Mouse (Mus musculus) cortical plate, adult 2 months (tissue): ENCODE data around the gene Osbpl10.

ENCODE experiments used
- CTCF ChIP-seq: fragments of 200-500 bp; IDR thresholded peaks from 2 replicates; pipeline ENCODE4 v1.5.1; 2011; ENCODE audit warnings: mild to moderate bottlenecking, control low read depth, low read length; ENCODE audit not compliant: insufficient read depth; ENCODE audit errors: extremely low read depth
- POLR2A ChIP-seq: fragments of 200-500 bp; IDR thresholded peaks from 2 replicates; pipeline ENCODE4 v1.6.1; 2011; ENCODE audit warnings: mild to moderate bottlenecking, low read length, control low read depth; ENCODE audit not compliant: insufficient read depth; ENCODE audit errors: extremely low read depth

DNA sequence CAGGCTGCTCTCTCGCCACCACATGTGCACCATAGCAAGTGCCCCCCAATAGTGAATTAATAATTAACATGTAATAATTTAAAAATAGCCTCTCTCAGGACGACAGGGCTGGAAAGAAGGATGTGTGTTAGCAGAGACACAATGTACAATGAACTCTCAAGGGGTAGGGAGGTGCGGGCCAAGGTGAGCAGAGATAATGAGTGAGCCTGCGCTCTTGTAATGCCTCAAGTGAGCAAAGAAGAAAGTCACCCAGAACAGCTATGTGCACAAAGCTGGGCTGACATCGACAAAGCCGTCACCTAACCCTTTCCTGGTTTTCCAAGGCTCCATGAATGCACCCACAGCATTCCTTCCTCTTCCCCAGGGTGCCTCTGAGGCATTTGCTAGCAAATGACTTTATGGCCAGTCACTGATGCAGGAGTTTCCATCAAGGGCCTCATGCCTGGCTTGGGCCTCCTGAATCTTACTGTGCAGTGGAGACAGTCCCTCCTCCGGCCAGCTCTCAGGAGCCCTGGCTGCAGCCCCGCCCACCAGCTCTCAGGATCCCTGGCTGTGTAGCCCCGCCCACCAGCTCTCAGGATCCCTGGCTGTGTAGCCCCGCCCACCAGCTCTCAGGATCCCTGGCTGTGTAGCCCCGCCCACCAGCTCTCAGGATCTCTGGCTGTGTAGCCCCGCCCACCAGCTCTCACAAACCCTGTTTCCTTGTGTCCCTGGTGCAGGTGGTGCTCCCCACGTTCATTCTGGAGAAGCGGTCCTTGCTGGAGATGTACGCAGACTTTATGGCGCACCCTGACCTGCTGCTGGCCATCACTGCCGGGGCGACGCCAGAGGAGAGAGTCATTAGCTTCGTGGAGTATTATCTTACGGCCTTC is 237.7 kb downstream of the Osbpl10 start:
- TF ChIP-seq POLR2A: no peak
- TF ChIP-seq CTCF: no peak
